Mouse (Mus musculus): ENCODE results near the gene Cst10. TPM values are rescaled to one million over a fixed set of nuclear protein-coding genes. Genes with fewer than 3 reads are reported as not detected.

Gene Cst10
- not detected for polyA plus RNA-seq (2014; fragmentation: Illumina TruSeq; extraction: RNeasy Lipid Tissue Mini Kit (QIAGEN cat#74804); ENCODE audit: low read depth, low replicate concordance)

GRCm38 (mm10) chr2:149404757-149405156, at the start of gene Cst10:
Cst10 (plus strand) TSS chr2:149405057.

Data from adipose tissue, adult 10 weeks (tissue).